Mouse (Mus musculus) liver, adult 2 months (tissue): ENCODE measurements at regions not wholly inside any gene's neighbourhood (a gene's known extent, or its start where the extent isn't known, plus 50 kb on each side); places are given as distances from the start of the nearest gene placed in this dataset.

Source experiments
- CTCF ChIP-seq: fragments of 200-500 bp; IDR thresholded peaks from 2 replicates; pipeline ENCODE4 v1.5.1; 2011; ENCODE audit warnings: low read depth, low read length, control low read depth
- POLR2A ChIP-seq: fragments of 200-500 bp; IDR thresholded peaks from 2 replicates; pipeline ENCODE4 v1.6.1; 2011; ENCODE audit warnings: low read length, control low read depth; ENCODE audit not compliant: insufficient read depth; ENCODE audit errors: extremely low read depth

DNA sequence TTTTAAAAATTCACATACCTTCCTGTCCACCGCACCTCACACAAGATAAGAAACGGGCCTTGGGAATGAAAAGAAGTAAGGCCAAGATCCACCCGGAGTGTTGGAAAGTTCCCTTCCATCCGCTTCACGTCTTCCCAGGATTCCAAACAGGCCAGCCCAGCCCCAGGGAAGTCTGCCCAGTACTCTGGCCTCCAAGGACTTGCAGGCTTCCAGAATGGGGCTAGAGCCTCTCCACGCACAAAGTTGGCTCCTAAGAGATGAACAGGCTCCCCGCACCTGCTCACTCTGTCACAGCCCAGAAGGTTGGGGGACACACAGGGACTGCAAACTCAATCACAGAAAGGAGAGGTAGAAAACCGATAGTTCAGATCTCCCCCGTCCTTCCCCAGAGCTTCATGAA is 88.4 kb upstream of the Armc2 start:
- TF ChIP-seq POLR2A (no peak), CTCF (no peak)
